22 mouse cellular contexts compared by ENCODE assay signal in genomic region chr8:17618147-17618546, GRCm38 (mm10).
A peak's percentile ranks its signal among the peaks of the same experiment; 100 is the strongest.
DNase-seq lines count a peak whose midpoint lies in the region; ATAC-seq and TF ChIP-seq lines count a peak whose summit lies in the region.
"Had no signal": no experiment of that assay in that cellular context is flagged by ENCODE, and none has a peak within 500 bp of the region (broad histone marks: within the 10 kb centered on the region; RNA-seq: fewer than 3 reads in every experiment).

No protein-coding gene starts in this region.

- no peak for TF ChIP-seq CTCF in lung, postnatal 0 days (IDR thresholded peaks at IDR 0.05)

- H3K9ac ChIP-seq in forebrain, embryonic 14.5 days (ENCODE audit: low read length), result no peak overlapping the region
- no peak overlapping the region for H3K9ac ChIP-seq in lung, postnatal 0 days (replicated peaks; ENCODE audit: low read depth)
- H3K9ac ChIP-seq in forebrain, embryonic 16.5 days (replicated peaks; ENCODE audit: low read depth, low read length), result no peak overlapping the region
- H3K9ac ChIP-seq: heart, embryonic 15.5 days; limb, embryonic 15.5 days; liver, postnatal 0 days had no signal

- DNase-seq in forebrain, embryonic 14.5 days (ENCODE audit: low spot score), result peak; percentile 89
- DNase-seq in forebrain, embryonic 10.5 days (ENCODE audit: extremely low spot score, low spot score), result no peak
- DNase-seq in lung, postnatal 0 days (ENCODE audit: low spot score), result peak; percentile 42
- no peak for DNase-seq in lung, postnatal 4 days
- DNase-seq in Muller cell, postnatal 12 days (ENCODE audit: inconsistent ontology term), result peak; percentile 71
- no peak for DNase-seq in heart, adult 8-10 months (ENCODE audit: low spot score)
- DNase-seq in left cerebral cortex, postnatal 25 days (ENCODE audit: low spot score in 2 of 2), result no peak
- DNase-seq: adrenal gland, postnatal 10 days; cerebellum, adult 11-12 months; embryo, embryonic 11 days; gastrocnemius, postnatal 25 days; heart, adult 2 months; heart, postnatal 4 days; kidney, adult 2 months; kidney, postnatal 25 days; liver, postnatal 0 days; lung, postnatal 36 days; retina, postnatal 1 day had no signal

- no peaks in the 10 kb centered on the region for H3K4me1 ChIP-seq in forebrain, embryonic 14.5 days (ENCODE audit: control insufficient read depth, insufficient read depth, low read length)
- no peaks in the 10 kb centered on the region for H3K4me1 ChIP-seq in forebrain, embryonic 10.5 days
- H3K4me1 ChIP-seq in lung, postnatal 0 days (ENCODE audit: insufficient read depth, low read depth, low read length), result no peaks in the 10 kb centered on the region
- H3K4me1 ChIP-seq in forebrain, embryonic 16.5 days (replicated peaks; ENCODE audit: control insufficient read depth, insufficient read depth, low read length), result 0 out of 2 replicates have a peak, but pooled peaks cover 2% of the 10 kb centered on the region
- H3K4me1 ChIP-seq: heart, embryonic 15.5 days; limb, embryonic 15.5 days had no signal

- ATAC-seq in forebrain, embryonic 14.5 days, result peak; percentile 87
- ATAC-seq in lung, postnatal 0 days, result no peak
- peak; percentile 90 for ATAC-seq in forebrain, embryonic 16.5 days
- ATAC-seq: liver, postnatal 0 days had no signal

- no peak for TF ChIP-seq EP300 in lung, postnatal 0 days (IDR thresholded peaks at IDR 0.05)

- H3K27me3 ChIP-seq in forebrain, embryonic 14.5 days (replicated peaks; ENCODE audit: control insufficient read depth, insufficient read depth, low read length), result no peaks in the 10 kb centered on the region
- no peaks in the 10 kb centered on the region for H3K27me3 ChIP-seq in forebrain, embryonic 10.5 days (ENCODE audit: poor library complexity, severe bottlenecking)
- no peaks in the 10 kb centered on the region for H3K27me3 ChIP-seq in lung, postnatal 0 days (replicated peaks; ENCODE audit: insufficient read depth, low read length)
- no peaks in the 10 kb centered on the region for H3K27me3 ChIP-seq in forebrain, embryonic 16.5 days (replicated peaks; ENCODE audit: control insufficient read depth, insufficient read depth, low read length)
- H3K27me3 ChIP-seq: heart, embryonic 15.5 days; limb, embryonic 15.5 days had no signal

- no peak overlapping the region for H3K4me3 ChIP-seq in forebrain, embryonic 14.5 days (ENCODE audit: low read depth, low read length)
- no peak overlapping the region for H3K4me3 ChIP-seq in forebrain, embryonic 10.5 days
- no peak overlapping the region for H3K4me3 ChIP-seq in lung, postnatal 0 days (ENCODE audit: low read depth, low read length)
- H3K4me3 ChIP-seq in forebrain, embryonic 16.5 days (replicated peaks; ENCODE audit: low read length), result no peak overlapping the region
- H3K4me3 ChIP-seq: heart, adult 2 months; heart, embryonic 15.5 days; limb, embryonic 15.5 days had no signal

- no peaks in the 10 kb centered on the region for H3K36me3 ChIP-seq in forebrain, embryonic 14.5 days (ENCODE audit: control insufficient read depth, insufficient read depth, low read length)
- no peaks in the 10 kb centered on the region for H3K36me3 ChIP-seq in forebrain, embryonic 10.5 days (replicated peaks)
- H3K36me3 ChIP-seq in lung, postnatal 0 days (ENCODE audit: insufficient read depth, low read length), result no peaks in the 10 kb centered on the region
- no peaks in the 10 kb centered on the region for H3K36me3 ChIP-seq in forebrain, embryonic 16.5 days (ENCODE audit: control insufficient read depth, insufficient read depth)
- H3K36me3 ChIP-seq: heart, embryonic 15.5 days; limb, embryonic 15.5 days had no signal

- no peaks in the 10 kb centered on the region for H3K9me3 ChIP-seq in forebrain, embryonic 14.5 days (replicated peaks; ENCODE audit: control insufficient read depth, low read length)
- H3K9me3 ChIP-seq in forebrain, embryonic 10.5 days, result no peaks in the 10 kb centered on the region
- H3K9me3 ChIP-seq in lung, postnatal 0 days (ENCODE audit: low read length), result no peaks in the 10 kb centered on the region
- H3K9me3 ChIP-seq in forebrain, embryonic 16.5 days (ENCODE audit: control insufficient read depth, low read length), result no peaks in the 10 kb centered on the region
- H3K9me3 ChIP-seq: heart, embryonic 15.5 days; limb, embryonic 15.5 days had no signal

- intact Hi-C loops in left cerebral cortex, postnatal 25 days (cut with DNase I), result no loop called here

- no peak overlapping the region for H3K4me2 ChIP-seq in forebrain, embryonic 14.5 days (ENCODE audit: low read length)
- H3K4me2 ChIP-seq in lung, postnatal 0 days (replicated peaks; ENCODE audit: low read depth, low read length), result no peak overlapping the region
- H3K4me2 ChIP-seq in forebrain, embryonic 16.5 days (ENCODE audit: low read length), result no peak overlapping the region
- H3K4me2 ChIP-seq: heart, embryonic 15.5 days; limb, embryonic 15.5 days had no signal

- H3K27ac ChIP-seq in forebrain, embryonic 14.5 days (ENCODE audit: low read depth, low read length), result peak overlapping the region; percentile 39; the same call in 1 of the 2 replicates
- H3K27ac ChIP-seq in forebrain, embryonic 10.5 days, result no peak overlapping the region
- no peak overlapping the region for H3K27ac ChIP-seq in lung, postnatal 0 days (ENCODE audit: low read length)
- no peak overlapping the region for H3K27ac ChIP-seq in forebrain, embryonic 16.5 days (ENCODE audit: low read length)
- H3K27ac ChIP-seq: heart, adult 2 months; heart, embryonic 15.5 days; limb, embryonic 15.5 days; stomach, postnatal 0 days had no signal

Comparison
In these comparisons a context has a peak if more than half of its experiments do, and no peak if none do; other contexts are left out.
1. DNase-seq: peak in forebrain, embryonic 14.5 days (single experiment), lung, postnatal 0 days (single experiment) and Muller cell, postnatal 12 days (single experiment); none in forebrain, embryonic 10.5 days (single experiment), lung, postnatal 4 days (0 of 2), heart, adult 8-10 months (single experiment) and left cerebral cortex, postnatal 25 days (0 of 2).